ENCODE assay signal across 1 mouse cellular context in genomic region chr19:5965280-5965679, GRCm38 (mm10).
TF ChIP-seq lines count a peak whose summit lies in the region.

No protein-coding gene starts in this region.

TF ChIP-seq in MEL, 35 proteins besides CTCF, POLR2A, EP300 and RAD21 (continued from another document):
- TF ChIP-seq ZMIZ1 (IDR thresholded peaks at IDR 0.05; ENCODE audit: low read depth, low read length) (no peak), MAZ (IDR thresholded peaks at IDR 0.05; ENCODE audit: low read depth, low read length) (no peak), POLR2AphosphoS5 (IDR thresholded peaks at IDR 0.05; ENCODE audit: borderline replicate concordance, low read depth, low read length) (no peak), RCOR1 (IDR thresholded peaks at IDR 0.05; ENCODE audit: low read depth, low read length) (peak; percentile 65; the same call in 1 of the 2 replicates), ZNF384 (IDR thresholded peaks at IDR 0.05; ENCODE audit: low read depth, low read length) (no peak), MEF2A (IDR thresholded peaks at IDR 0.05; ENCODE audit: extremely low read depth, insufficient replicate concordance, low read depth, low read length, poor library complexity, severe bottlenecking) (no peak), GATA1 (IDR thresholded peaks at IDR 0.05; ENCODE audit: low read depth, low read length) (peak; percentile 69), MAX (IDR thresholded peaks at IDR 0.05; ENCODE audit: low read length) (no peak), USF1 (IDR thresholded peaks at IDR 0.05; ENCODE audit: low read depth, low read length) (no peak), NRF1 (IDR thresholded peaks at IDR 0.05; ENCODE audit: insufficient read depth, low read depth, low read length, poor library complexity, severe bottlenecking) (peak; percentile 8; the same call in 1 of the 2 replicates), USF2 (IDR thresholded peaks at IDR 0.05; ENCODE audit: borderline replicate concordance in 1 of 2, insufficient read depth in 1 of 2, low read depth in 1 of 2, low read length in 2 of 2) (no peak), ZC3H11A (IDR thresholded peaks at IDR 0.05; ENCODE audit: low read depth, low read length) (peak; percentile 97), TAL1 (IDR thresholded peaks at IDR 0.05; ENCODE audit: low read length) (no peak), SIN3A (IDR thresholded peaks at IDR 0.05; ENCODE audit: low read length) (peak; percentile 84), KAT2A (conservative IDR thresholded peaks at IDR 0.05; ENCODE audit: low read depth, low read length) (no peak), MAFK (IDR thresholded peaks at IDR 0.05; ENCODE audit: borderline replicate concordance, low read depth, low read length) (no peak), E2F4 (IDR thresholded peaks at IDR 0.05; ENCODE audit: borderline replicate concordance, low read depth, low read length) (no peak), ELF1 (IDR thresholded peaks at IDR 0.05; ENCODE audit: low read depth, low read length) (peak; percentile 61)
